Mouse (Mus musculus) gastrocnemius, postnatal 14 days (tissue): ENCODE results near the gene Pde6h. TPM values are rescaled to one million over a fixed set of nuclear protein-coding genes. Genes with fewer than 3 reads are reported as not detected.
"Not testable (repeated sequence)": the region's sequence is repeated elsewhere in the genome, so short reads cannot be mapped to it uniquely, and the experiment has no call there.

Source experiments
- DNase-seq: peaks from one replicate; pipeline ENCODE4 v3.0.0; 2021; ENCODE audit warnings: mixed read lengths
- intact Hi-C: fragments of 180-260 bp; cut with DNase I; formaldehyde crosslinking; loops from one replicate; pipeline ENCODE4 v1.15.1; 2025; ENCODE audit warnings: low total_unique reads
- long read RNA-seq, 2 experiments: library from polyadenylated mRNA; stranded (forward); transcript quantifications; one replicate each; pipeline ENCODE4 v2.0.0; 2021
- total RNA-seq, 2 experiments: library from RNA; stranded (reverse); gene quantifications; 2 replicates each; pipeline ENCODE4 v1.2.3; 2021

The Pde6h gene
- total RNA-seq = not detected
- long read RNA-seq, experiment 1 = 0 reads
- long read RNA-seq, experiment 2 = 0 reads

GRCm38 (mm10) chr6:136923532-136923931 lies at the start of gene Pde6h:
Gene Pde6h (plus strand): TSS chr6:136923832.
- no peak for DNase-seq
- intact Hi-C loops = no loop called here

- DNase-seq = no peak
- intact Hi-C loops = no loop called here
Measured at GRCm38 (mm10) chr6:136874599-136874998, 49.0 kb upstream of the Pde6h start.

- intact Hi-C loops = no loop called here
Measured at GRCm38 (mm10) chr6:136875670-136876069, 48.0 kb upstream of the Pde6h start, which contains the start of gene Mgp. Gene Mgp (minus strand): TSS chr6:136875823.

GRCm38 (mm10) chr6:136881678-136882077 lies 42.0 kb upstream of the Pde6h start:
- no peak for DNase-seq
- intact Hi-C loops = no loop called here

More at GRCm38 (mm10) chr6:136875670-136876069, 48.0 kb upstream of the Pde6h start, which contains the start of gene Mgp:
- peak; percentile 46 for DNase-seq

- intact Hi-C loops = no loop called here
- DNase-seq = peak; percentile 40
Measured at GRCm38 (mm10) chr6:136883431-136883915, 40.2 kb upstream of the Pde6h start.

- intact Hi-C loops = no loop called here
- DNase-seq = no peak
Measured at GRCm38 (mm10) chr6:136883961-136884360, 39.7 kb upstream of the Pde6h start.

GRCm38 (mm10) chr6:136884766-136885165 lies 38.9 kb upstream of the Pde6h start:
- intact Hi-C loops, DNase-seq: not testable (repeated sequence)

- peak; percentile 65 for DNase-seq
- intact Hi-C loops = no loop called here
Measured at GRCm38 (mm10) chr6:136887854-136888253, 35.8 kb upstream of the Pde6h start.

GRCm38 (mm10) chr6:136889067-136889466 lies 34.6 kb upstream of the Pde6h start:
- DNase-seq = no peak
- intact Hi-C loops = no loop called here

- intact Hi-C loops = no loop called here
- no peak for DNase-seq
Measured at GRCm38 (mm10) chr6:136889554-136889953, 34.1 kb upstream of the Pde6h start.

- intact Hi-C loops = no loop called here
- DNase-seq = no peak
Measured at GRCm38 (mm10) chr6:136892002-136892401, 31.6 kb upstream of the Pde6h start.

- DNase-seq = no peak
- intact Hi-C loops = no loop called here
Measured at GRCm38 (mm10) chr6:136894532-136895339, 28.9 kb upstream of the Pde6h start.

- intact Hi-C loops = no loop called here
- peak; percentile 36 for DNase-seq
Measured at GRCm38 (mm10) chr6:136897789-136898188, 25.8 kb upstream of the Pde6h start.

- no peak for DNase-seq
- intact Hi-C loops = no loop called here
Measured at GRCm38 (mm10) chr6:136898222-136898621, 25.4 kb upstream of the Pde6h start.

- no peak for DNase-seq
- intact Hi-C loops = no loop called here
Measured at GRCm38 (mm10) chr6:136898954-136899353, 24.7 kb upstream of the Pde6h start.

- intact Hi-C loops = no loop called here
Measured at GRCm38 (mm10) chr6:136900369-136901009, 23.1 kb upstream of the Pde6h start.

GRCm38 (mm10) chr6:136901010-136901409 lies 22.6 kb upstream of the Pde6h start:
- intact Hi-C loops = no loop called here
- DNase-seq = no peak

More at GRCm38 (mm10) chr6:136900369-136901009, 23.1 kb upstream of the Pde6h start:
- no peak for DNase-seq

- intact Hi-C loops = no loop called here
- no peak for DNase-seq
Measured at GRCm38 (mm10) chr6:136902527-136902926, 21.1 kb upstream of the Pde6h start.

GRCm38 (mm10) chr6:136903885-136904470 lies 19.7 kb upstream of the Pde6h start:
- DNase-seq = no peak
- intact Hi-C loops = no loop called here

GRCm38 (mm10) chr6:136906283-136906936 lies 17.2 kb upstream of the Pde6h start:
- intact Hi-C loops = no loop called here
- no peak for DNase-seq
